Mouse (Mus musculus): ENCODE measurements at regions not wholly inside any gene's neighbourhood (a gene's known extent, or its start where the extent isn't known, plus 50 kb on each side); places are given as distances from the start of the nearest gene placed in this dataset.

GRCm38 (mm10) chr3:60411746-60412145, 60.9 kb upstream of the Mbnl1 start:
- no peak for DNase-seq (ENCODE audit: low spot score)

DNA sequence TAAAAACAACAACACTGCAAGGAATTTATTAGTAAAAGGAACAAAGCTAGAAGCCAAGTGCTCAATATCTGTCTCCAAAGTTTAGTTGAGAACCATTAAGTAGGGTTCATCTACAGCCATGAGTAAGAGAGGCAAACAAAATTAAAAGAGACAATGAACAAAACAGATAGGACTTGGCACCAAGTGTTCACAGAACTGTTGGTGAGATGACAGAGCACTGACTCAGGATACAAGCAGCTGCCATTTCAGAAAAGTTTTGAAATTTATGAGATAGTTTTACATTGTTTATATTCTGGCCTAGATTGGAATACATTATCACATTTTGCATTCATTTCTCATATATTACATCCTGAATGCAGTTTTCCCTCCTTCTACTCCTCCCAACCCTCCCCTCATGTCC, 60.4 kb upstream of the Mbnl1 start:
- DNase-seq (ENCODE audit: low spot score): no peak

DNA sequence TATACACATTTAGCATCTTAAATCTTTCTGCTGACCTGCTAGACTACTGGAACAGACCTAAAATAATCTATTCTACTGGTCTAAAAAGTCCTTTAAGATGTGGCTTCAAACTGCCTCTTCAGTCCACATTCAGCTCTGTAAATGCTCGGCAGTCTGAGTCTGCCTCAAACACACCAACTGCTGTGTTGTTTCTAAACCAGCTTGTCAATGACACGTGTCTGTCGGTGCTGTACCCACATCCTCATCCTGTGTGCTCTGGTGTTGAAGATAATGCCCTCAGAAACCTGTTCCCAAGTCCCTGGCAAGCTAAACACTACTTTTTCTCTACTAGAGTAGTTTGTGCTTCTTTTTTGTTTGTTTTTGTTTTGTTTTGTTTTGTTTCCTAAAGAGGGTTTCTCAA, 58.9 kb upstream of the Mbnl1 start:
- DNase-seq (ENCODE audit: low spot score): no peak

GRCm38 (mm10) chr3:60417001-60417400, 55.6 kb upstream of the Mbnl1 start:
- no peak for DNase-seq (ENCODE audit: low spot score)

DNA sequence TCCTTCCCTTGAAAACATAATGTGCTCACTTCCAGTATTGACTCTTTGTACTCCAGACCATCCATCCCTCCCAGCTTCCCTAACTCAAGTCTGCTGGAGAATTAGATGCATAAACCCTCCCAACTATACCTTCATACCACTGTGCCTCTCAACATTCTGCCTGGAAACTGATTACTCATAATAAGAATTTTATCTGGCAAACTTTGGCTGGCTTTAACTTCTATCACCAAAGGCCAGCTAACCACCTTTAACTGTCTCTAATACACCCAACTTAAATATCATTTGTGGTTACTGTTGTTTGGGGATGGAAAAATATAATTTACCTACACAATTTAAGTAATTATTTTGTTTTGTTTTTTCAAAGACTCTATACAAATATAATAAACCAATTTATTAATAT, 54.0 kb upstream of the Mbnl1 start:
- DNase-seq (ENCODE audit: low spot score): no peak

DNA sequence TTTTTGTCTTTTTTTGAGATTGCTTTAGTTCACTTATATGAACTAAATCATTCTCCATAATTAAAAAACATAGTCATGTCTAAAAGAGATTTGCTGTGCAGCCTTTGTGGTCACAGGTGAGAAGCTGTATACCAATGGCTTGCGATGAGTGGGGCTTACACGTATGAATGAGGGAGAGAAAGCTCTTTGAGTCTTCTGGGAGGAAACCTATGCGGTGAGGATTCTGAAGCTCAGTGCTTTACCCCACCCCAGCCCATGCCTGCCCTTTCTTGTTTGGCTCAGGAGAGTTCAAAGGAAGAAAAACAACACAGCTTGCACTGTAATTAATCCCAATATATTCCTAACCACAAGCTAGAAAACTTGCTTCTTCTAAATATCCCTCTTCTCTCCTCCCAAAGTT, 53.4 kb upstream of the Mbnl1 start:
- DNase-seq (ENCODE audit: low spot score): no peak

Measured in yolk sac, embryonic 10.5 days (tissue).